Mouse (Mus musculus) hematopoietic multipotent progenitor cell, adult 10-12 weeks (in vitro differentiated cells): Measurements from ENCODE around the gene Rnf168. TPM values are rescaled to one million over a fixed set of nuclear protein-coding genes. Genes with fewer than 3 reads are reported as not detected.

Source experiments
- polyA plus RNA-seq: library from polyadenylated mRNA; stranded (reverse); fragments of >175 nt; gene quantifications from 2 replicates; pipeline ENCODE4 v1.2.3, GENCODE M21; 2012; ENCODE audit warnings: low replicate concordance

Rnf168 gene
- polyA plus RNA-seq, result 7.9 and 9.9 TPM in 2 replicates

DNA sequence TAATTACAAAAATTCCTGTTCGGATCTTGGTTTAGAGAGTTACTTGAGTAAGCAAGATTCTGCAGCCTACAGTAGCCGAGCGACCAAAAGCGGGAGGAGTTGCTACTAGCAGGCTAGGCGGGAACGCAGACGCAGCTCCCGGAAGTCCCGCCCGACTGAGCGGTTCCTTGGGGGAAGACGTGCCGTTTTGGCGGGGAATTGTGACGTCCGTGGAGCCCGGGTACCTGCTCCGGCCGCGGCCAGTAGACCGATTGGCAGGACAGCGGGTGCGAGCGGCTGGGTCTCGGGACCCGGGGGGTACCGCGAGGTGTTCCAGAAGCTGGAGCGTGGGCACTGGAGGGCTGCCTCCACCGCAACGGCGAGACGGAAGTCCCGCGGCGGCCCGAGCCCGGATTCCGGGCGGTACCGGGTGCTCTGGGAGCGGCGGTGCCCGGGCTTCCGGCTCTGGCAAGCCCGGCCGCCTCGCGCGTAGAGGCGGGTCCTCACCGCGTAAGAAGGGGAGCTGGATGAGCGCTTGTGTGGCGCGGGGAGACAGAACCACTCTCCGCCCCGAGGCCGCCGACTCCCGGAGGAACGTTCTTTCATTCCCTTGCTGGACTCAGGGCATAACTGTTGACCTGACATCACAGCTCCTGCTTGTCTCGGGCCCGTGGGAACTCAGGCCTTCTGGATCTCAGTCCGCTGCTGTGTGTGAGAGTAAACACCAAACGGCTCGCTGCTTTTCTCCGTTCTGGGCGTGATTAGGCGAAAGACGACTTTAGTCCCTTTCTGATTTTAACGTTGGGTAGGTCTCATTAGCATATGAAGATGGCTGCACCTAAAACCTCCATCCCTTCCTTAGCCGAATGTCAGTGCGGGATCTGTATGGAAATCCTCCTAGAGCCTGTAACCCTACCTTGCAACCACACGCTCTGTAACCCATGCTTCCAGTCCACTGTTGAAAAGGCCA lies at the start of gene Rnf168:
Gene Rnf168, plus strand, starts transcription at position 152 of the 949 bp plus-strand sequence.

DNA sequence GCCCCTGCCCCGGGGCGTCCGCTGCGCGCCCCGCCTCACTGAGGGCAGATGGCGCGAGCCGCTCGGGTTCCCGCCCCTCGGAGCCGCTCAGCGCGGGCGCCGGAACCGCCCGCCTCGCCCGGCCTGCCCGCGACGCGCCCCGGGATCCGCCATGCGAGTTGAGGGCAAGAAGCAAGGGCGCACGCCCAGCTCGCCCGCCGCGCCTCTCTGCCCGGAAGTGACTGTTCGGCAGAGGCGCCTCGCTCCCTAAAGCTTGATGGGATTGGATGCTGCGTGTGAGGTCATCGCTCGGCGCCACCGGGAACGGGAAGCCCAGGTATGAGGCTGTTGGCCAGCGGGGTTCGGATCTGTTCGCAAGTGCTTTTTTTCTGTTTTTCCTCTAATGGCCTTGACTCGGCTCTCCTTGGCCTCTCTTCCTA lies 30.3 kb upstream of the Rnf168 start, which contains the start of the genes Fbxo45 and Wdr53:
Gene Fbxo45, minus strand, starts transcription at position 207 of the 419 bp plus-strand sequence.
Gene Wdr53, plus strand, starts transcription at position 276 of the 419 bp plus-strand sequence.

DNA sequence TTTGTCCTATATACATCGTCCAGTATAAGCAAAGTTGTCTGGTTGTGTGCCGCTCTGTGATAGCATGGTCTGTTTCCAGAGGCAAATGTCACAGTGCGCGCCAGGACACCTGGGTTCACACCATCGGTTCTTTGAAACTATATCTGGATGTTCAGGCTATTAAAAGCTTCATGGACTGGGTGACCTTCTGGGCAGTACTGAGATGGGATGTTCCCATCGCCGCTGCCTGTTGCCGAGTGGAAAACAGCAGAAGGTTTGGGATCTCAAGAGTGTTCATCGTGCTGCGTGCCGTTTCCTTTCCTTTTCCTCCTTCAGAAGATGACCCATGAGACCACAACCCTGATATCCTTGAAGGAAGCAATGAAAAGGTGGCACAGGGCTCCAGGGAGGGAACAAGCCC lies 6.0 kb upstream of the Rnf168 start, which contains the start of gene Smco1:
Gene Smco1, plus strand, starts transcription at position 178 of the 400 bp plus-strand sequence.

DNA sequence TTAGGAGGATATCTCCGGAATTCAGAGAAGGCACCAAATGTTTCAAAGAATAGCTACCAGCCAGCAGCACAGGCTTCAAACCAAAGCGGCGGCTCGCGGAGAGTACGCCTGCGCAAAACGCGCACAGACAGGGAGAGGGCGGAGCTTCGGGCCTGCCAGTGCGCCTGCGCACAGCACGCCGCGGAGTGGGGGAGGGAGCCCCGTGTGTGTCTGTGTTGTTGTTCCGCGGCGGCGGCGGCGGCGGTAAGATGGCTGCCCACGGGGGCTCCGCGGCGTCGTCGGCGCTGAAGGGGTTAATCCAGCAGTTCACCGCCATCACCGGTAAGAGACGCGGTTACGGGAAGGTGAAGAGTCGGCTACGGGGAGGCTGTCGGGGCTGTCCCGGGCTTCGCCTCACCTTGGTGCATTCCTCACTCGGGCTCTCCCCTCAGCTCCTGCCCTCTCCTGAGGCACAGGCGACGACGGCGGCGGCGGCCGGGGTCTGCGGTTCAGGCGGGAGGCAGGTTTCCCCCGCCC lies 54.8 kb downstream of the Rnf168 start, which contains the start of gene Ubxn7:
Gene Ubxn7, plus strand, starts transcription at position 218 of the 516 bp plus-strand sequence.

Other genes starting within 250 kb of the Rnf168 start
- 40.5 and 94.6 TPM in 2 replicates for gene Pak2, start 198.1 kb upstream of the Rnf168 start, polyA plus RNA-seq
- 33.5 and 70.6 TPM in 2 replicates for gene Pigx, start 177.7 kb upstream of the Rnf168 start, polyA plus RNA-seq
- gene Cep19, start 177.7 kb upstream of the Rnf168 start, polyA plus RNA-seq, result 4.6 and 10.7 TPM in 2 replicates
- gene Nrros, start 111.9 kb upstream of the Rnf168 start, polyA plus RNA-seq, result 175 and 488 TPM in 2 replicates
- 0.53 and 0.64 TPM in 2 replicates for gene Bex6, start 97.6 kb upstream of the Rnf168 start, polyA plus RNA-seq
- 2.9 and 4.5 TPM in 2 replicates for gene Fbxo45, start 30.3 kb upstream of the Rnf168 start, polyA plus RNA-seq
- gene Wdr53, start 30.2 kb upstream of the Rnf168 start, polyA plus RNA-seq, result 8.7 and 11.7 TPM in 2 replicates
- not detected in 2 replicates for gene Smco1, start 6.0 kb upstream of the Rnf168 start, polyA plus RNA-seq
- 9.1 and 13.5 TPM in 2 replicates for gene Ubxn7, start 54.8 kb downstream of the Rnf168 start, polyA plus RNA-seq
- not detected in 2 replicates for gene Tm4sf19, start 123.0 kb downstream of the Rnf168 start, polyA plus RNA-seq
- 0.52 and 1.8 TPM in 2 replicates for gene Tctex1d2, start 142.2 kb downstream of the Rnf168 start, polyA plus RNA-seq
- gene Pcyt1a, start 153.5 kb downstream of the Rnf168 start, polyA plus RNA-seq, result 5.0 and 18.5 TPM in 2 replicates
- gene Slc51a, start 210.4 kb downstream of the Rnf168 start, polyA plus RNA-seq, result not detected in 2 replicates
- gene Zdhhc19, start 218.8 kb downstream of the Rnf168 start, polyA plus RNA-seq, result not detected in 2 replicates